Mouse (Mus musculus) thymus, postnatal 36 days (tissue): Measurements from ENCODE around the gene Zbtb1.
"Not testable (repeated sequence)": the region's sequence is repeated elsewhere in the genome, so short reads cannot be mapped to it uniquely, and the experiment has no call there.

Source experiments
- DNase-seq, 2 experiments: peaks; one replicate each; pipeline ENCODE4 v3.0.0; 2022; ENCODE audit warnings: mixed read lengths in 2 of 2

Gene Zbtb1

GRCm38 (mm10) chr12:76405183-76405970, 35.3 kb downstream of the Zbtb1 start:
- peak; percentile 9 to 29 for DNase-seq

- peak; percentile 10 to 17 for DNase-seq
Observed at GRCm38 (mm10) chr12:76405971-76406370, 35.9 kb downstream of the Zbtb1 start.

GRCm38 (mm10) chr12:76407184-76407583, 37.1 kb downstream of the Zbtb1 start:
- no peak for DNase-seq

GRCm38 (mm10) chr12:76409166-76409565, 39.1 kb downstream of the Zbtb1 start:
- no peak for DNase-seq

GRCm38 (mm10) chr12:76415383-76416010, 45.4 kb downstream of the Zbtb1 start:
- DNase-seq, result no peak

- DNase-seq, result peak in 1 of 2 experiments; percentile 6
Observed at GRCm38 (mm10) chr12:76417433-76417854, 47.4 kb downstream of the Zbtb1 start, which contains the start of gene Ppp1r36. Gene Ppp1r36 (plus strand): TSS chr12:76417538.

GRCm38 (mm10) chr12:76418346-76418745, 48.3 kb downstream of the Zbtb1 start:
- DNase-seq, result no peak

- DNase-seq, result no peak
Observed at GRCm38 (mm10) chr12:76425256-76425655, 55.2 kb downstream of the Zbtb1 start.

GRCm38 (mm10) chr12:76427546-76427945, 57.5 kb downstream of the Zbtb1 start:
- DNase-seq, result no peak

GRCm38 (mm10) chr12:76430879-76431406, 60.9 kb downstream of the Zbtb1 start:
- no peak for DNase-seq

- no peak for DNase-seq
Observed at GRCm38 (mm10) chr12:76431431-76431830, 61.4 kb downstream of the Zbtb1 start.

GRCm38 (mm10) chr12:76434111-76434510, 64.0 kb downstream of the Zbtb1 start:
- no peak for DNase-seq

- no peak for DNase-seq
Observed at GRCm38 (mm10) chr12:76435084-76435483, 65.0 kb downstream of the Zbtb1 start.

GRCm38 (mm10) chr12:76435549-76435948, 65.5 kb downstream of the Zbtb1 start:
- no peak for DNase-seq

- DNase-seq, result not testable (repeated sequence)
Observed at GRCm38 (mm10) chr12:76443488-76443887, 73.4 kb downstream of the Zbtb1 start.

GRCm38 (mm10) chr12:76444359-76444772, 74.3 kb downstream of the Zbtb1 start:
- peak in 1 of 2 experiments; percentile 9 for DNase-seq

GRCm38 (mm10) chr12:76444862-76445261, 74.8 kb downstream of the Zbtb1 start:
- no peak for DNase-seq

- DNase-seq, result no peak
Observed at GRCm38 (mm10) chr12:76446201-76446600, 76.1 kb downstream of the Zbtb1 start.
